Mouse (Mus musculus) liver, embryonic 16.5 days (tissue): ENCODE results near the gene Tectb. TPM values are rescaled to one million over a fixed set of nuclear protein-coding genes. Genes with fewer than 3 reads are reported as not detected.

Source experiments
- ATAC-seq: fragments of 200-750 bp; cut with Nextera tagmentation; 2 replicates; pipeline ENCODE4 v1.8.0; 2017; ENCODE audit warnings: low read depth, mild to moderate bottlenecking, moderate number of reproducible peaks, moderate library complexity
- H3K27ac ChIP-seq: fragments of 300-500 bp; sonication (generic); 2 replicates; pipeline ENCODE4 v1.5.1; 2014; ENCODE audit warnings: mild to moderate bottlenecking, low read length
- H3K27me3 ChIP-seq: fragments of 300-500 bp; sonication (generic); 2 replicates; pipeline ENCODE4 v1.6.1; 2014; ENCODE audit warnings: low read depth, low read length, mixed read lengths; ENCODE audit not compliant: control insufficient read depth, insufficient read depth
- H3K36me3 ChIP-seq: fragments of 300-500 bp; sonication (generic); 2 replicates; pipeline ENCODE4 v1.6.1; 2014; ENCODE audit warnings: mild to moderate bottlenecking; ENCODE audit not compliant: control insufficient read depth, insufficient read depth
- H3K4me1 ChIP-seq: fragments of 300-500 bp; sonication (generic); 2 replicates; pipeline ENCODE4 v1.6.1; 2014; ENCODE audit warnings: low read depth, low read length, mixed read lengths; ENCODE audit not compliant: control insufficient read depth
- H3K4me2 ChIP-seq: fragments of 300-500 bp; sonication (generic); 2 replicates; pipeline ENCODE4 v1.6.1; 2014; ENCODE audit warnings: low read depth, low read length, mixed read lengths
- H3K4me3 ChIP-seq: fragments of 300-500 bp; sonication (generic); 2 replicates; pipeline ENCODE4 v1.5.1; 2014; ENCODE audit warnings: low read depth, mild to moderate bottlenecking, low read length
- H3K9ac ChIP-seq: fragments of 300-500 bp; sonication (generic); 2 replicates; pipeline ENCODE4 v1.6.1; 2014; ENCODE audit warnings: low read depth, low read length
- H3K9me3 ChIP-seq: fragments of 300-500 bp; sonication (generic); replicated peaks from 2 replicates; pipeline ENCODE4 v1.6.1; 2016; ENCODE audit warnings: low read length; ENCODE audit not compliant: control insufficient read depth
- WGBS: fragments of 180-500 bp; shearing (Covaris S2); extraction: QIAGEN DNeasy Blood & Tissue Kit; methylation state at CpG from one replicate; pipeline ENCODE4 v1.1.7; 2014; ENCODE audit not compliant: insufficient replicate concordance; 5-methylcytosine and 5-hydroxymethylcytosine counted together
- polyA plus RNA-seq: library from polyadenylated mRNA; unstranded; fragments of >200 nt; fragmentation: Nextera tagmentation; extraction: Ambion mirVana; gene quantifications from 2 replicates; pipeline ENCODE4 v1.2.1, GENCODE M21; 2015

Gene Tectb
- polyA plus RNA-seq, 1 experiment from 2014 or later, result 0.53 TPM

- Histone ChIP-seq H3K27ac (no peak overlapping the region), H3K9ac (no peak overlapping the region), H3K4me1 (no peaks in the 10 kb centered on the region), H3K4me3 (no peak overlapping the region), H3K9me3 (no peaks in the 10 kb centered on the region), H3K4me2 (no peak overlapping the region), H3K27me3 (no peaks in the 10 kb centered on the region), H3K36me3 (no peaks in the 10 kb centered on the region)
- 71% methylated on average over 8 of the region's 8 CpGs for WGBS
- ATAC-seq, result no peak
Observed at GRCm38 (mm10) chr19:55158606-55159005, 21.9 kb upstream of the Tectb start.

- H3K4me3 ChIP-seq, result no peak overlapping the region
- no peaks in the 10 kb centered on the region for H3K36me3 ChIP-seq
- H3K4me1 ChIP-seq, result no peaks in the 10 kb centered on the region
- no peaks in the 10 kb centered on the region for H3K9me3 ChIP-seq
- no peak overlapping the region for H3K9ac ChIP-seq
- H3K4me2 ChIP-seq, result no peak overlapping the region
- no peak for ATAC-seq
- WGBS, result 58% methylated on average over 6 of the region's 6 CpGs
- no peak overlapping the region for H3K27ac ChIP-seq
- no peaks in the 10 kb centered on the region for H3K27me3 ChIP-seq
Observed at GRCm38 (mm10) chr19:55159826-55160225, 20.7 kb upstream of the Tectb start.

GRCm38 (mm10) chr19:55162271-55162670, 18.3 kb upstream of the Tectb start:
- Histone ChIP-seq H3K27ac (no peak overlapping the region), H3K4me2 (no peak overlapping the region), H3K9ac (no peak overlapping the region), H3K9me3 (no peaks in the 10 kb centered on the region), H3K4me1 (no peaks in the 10 kb centered on the region), H3K27me3 (no peaks in the 10 kb centered on the region), H3K4me3 (no peak overlapping the region), H3K36me3 (no peaks in the 10 kb centered on the region)
- no peak for ATAC-seq
- WGBS, result 58% methylated on average over 4 of the region's 4 CpGs

DNA sequence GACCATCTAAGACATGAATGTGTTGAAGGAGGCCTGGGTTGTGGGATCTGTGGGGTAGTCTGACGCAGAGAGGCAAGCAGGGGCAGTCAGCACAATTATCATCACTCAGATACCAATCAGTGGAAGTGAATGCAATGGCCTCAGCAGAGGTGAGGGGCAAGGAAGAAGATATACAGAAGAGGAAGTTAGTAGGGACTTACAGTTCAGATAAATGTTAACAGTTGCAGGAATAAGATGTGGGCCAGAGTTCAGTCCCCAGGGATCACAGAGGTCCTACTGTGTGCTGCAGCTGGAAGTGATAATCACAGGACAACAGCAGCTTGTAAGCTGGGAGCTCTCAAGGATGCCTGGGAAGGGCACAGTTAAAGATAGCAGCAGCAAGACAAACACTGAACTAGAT, 16.4 kb upstream of the Tectb start:
- 24% methylated on average over 1 of the region's 1 CpGs for WGBS
- no peak overlapping the region for H3K4me3 ChIP-seq
- no peaks in the 10 kb centered on the region for H3K9me3 ChIP-seq
- H3K9ac ChIP-seq, result no peak overlapping the region
- no peaks in the 10 kb centered on the region for H3K4me1 ChIP-seq
- H3K36me3 ChIP-seq, result no peaks in the 10 kb centered on the region
- no peak for ATAC-seq
- H3K4me2 ChIP-seq, result no peak overlapping the region
- H3K27ac ChIP-seq, result no peak overlapping the region
- no peaks in the 10 kb centered on the region for H3K27me3 ChIP-seq

GRCm38 (mm10) chr19:55165183-55165865, 15.2 kb upstream of the Tectb start:
- 47% methylated on average over 1 of the region's 1 CpGs for WGBS

DNA sequence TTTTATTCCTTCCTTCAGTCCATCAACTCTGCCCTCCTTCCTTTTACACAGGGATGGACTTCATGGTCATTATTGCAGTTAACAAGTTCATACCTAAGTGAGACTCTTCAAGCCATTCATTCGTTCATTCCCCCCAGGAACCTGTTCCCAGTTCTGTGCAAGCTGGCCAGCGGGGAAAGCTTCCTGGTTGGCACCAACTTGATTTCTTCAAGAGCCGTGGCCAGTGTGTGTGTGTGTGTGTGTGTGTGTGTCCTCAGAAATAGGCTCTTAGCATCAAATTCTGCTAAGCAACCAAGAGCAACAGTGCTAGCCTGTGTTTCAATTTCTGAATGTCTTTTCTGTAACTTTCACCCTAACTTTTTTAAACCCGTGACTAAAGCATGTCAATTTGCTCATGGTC, 14.6 kb upstream of the Tectb start:
- Histone ChIP-seq H3K4me1 (no peaks in the 10 kb centered on the region), H3K36me3 (no peaks in the 10 kb centered on the region), H3K9me3 (no peaks in the 10 kb centered on the region), H3K4me2 (no peak overlapping the region), H3K9ac (no peak overlapping the region), H3K4me3 (no peak overlapping the region), H3K27me3 (no peaks in the 10 kb centered on the region), H3K27ac (no peak overlapping the region)
- ATAC-seq, result no peak
- 54% methylated on average over 4 of the region's 4 CpGs for WGBS

More at GRCm38 (mm10) chr19:55165183-55165865, 15.2 kb upstream of the Tectb start:
- no peaks in the 10 kb centered on the region for H3K36me3 ChIP-seq
- no peaks in the 10 kb centered on the region for H3K27me3 ChIP-seq
- H3K9me3 ChIP-seq, result no peaks in the 10 kb centered on the region
- no peak overlapping the region for H3K4me2 ChIP-seq
- no peak for ATAC-seq
- no peak overlapping the region for H3K27ac ChIP-seq
- no peak overlapping the region for H3K9ac ChIP-seq
- H3K4me1 ChIP-seq, result no peaks in the 10 kb centered on the region
- H3K4me3 ChIP-seq, result no peak overlapping the region

- Histone ChIP-seq H3K4me2 (no peak overlapping the region), H3K9me3 (no peaks in the 10 kb centered on the region), H3K4me3 (no peak overlapping the region), H3K36me3 (no peaks in the 10 kb centered on the region), H3K27ac (no peak overlapping the region), H3K9ac (no peak overlapping the region), H3K27me3 (no peaks in the 10 kb centered on the region), H3K4me1 (no peaks in the 10 kb centered on the region)
- 74% methylated on average over 2 of the region's 2 CpGs for WGBS
- no peak for ATAC-seq
Observed at GRCm38 (mm10) chr19:55166741-55167140, 13.8 kb upstream of the Tectb start.

DNA sequence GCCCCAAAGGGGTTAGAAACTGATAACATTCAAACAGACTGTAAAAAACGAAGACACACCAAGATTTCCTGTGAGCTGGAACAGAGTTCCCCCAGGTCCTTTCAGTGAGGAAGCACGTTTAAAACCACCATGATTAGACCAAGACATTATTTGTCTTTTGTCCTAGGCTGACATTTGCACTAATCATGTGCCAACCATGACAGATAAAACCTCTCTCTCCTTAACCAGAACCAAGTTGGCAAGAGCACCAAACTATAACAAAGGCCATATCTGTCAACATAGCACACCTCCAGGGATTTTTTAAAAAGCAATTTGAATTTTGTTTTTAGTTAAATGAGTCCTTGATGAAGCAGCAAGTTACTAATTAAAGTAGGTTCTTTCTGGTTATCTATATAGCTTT, 12.8 kb upstream of the Tectb start:
- no peak for ATAC-seq
- Histone ChIP-seq H3K9ac (no peak overlapping the region), H3K4me2 (no peak overlapping the region), H3K9me3 (no peaks in the 10 kb centered on the region), H3K4me3 (no peak overlapping the region), H3K27ac (no peak overlapping the region), H3K36me3 (no peaks in the 10 kb centered on the region), H3K4me1 (no peaks in the 10 kb centered on the region), H3K27me3 (no peaks in the 10 kb centered on the region)
- 24% methylated on average over 2 of the region's 2 CpGs for WGBS

DNA sequence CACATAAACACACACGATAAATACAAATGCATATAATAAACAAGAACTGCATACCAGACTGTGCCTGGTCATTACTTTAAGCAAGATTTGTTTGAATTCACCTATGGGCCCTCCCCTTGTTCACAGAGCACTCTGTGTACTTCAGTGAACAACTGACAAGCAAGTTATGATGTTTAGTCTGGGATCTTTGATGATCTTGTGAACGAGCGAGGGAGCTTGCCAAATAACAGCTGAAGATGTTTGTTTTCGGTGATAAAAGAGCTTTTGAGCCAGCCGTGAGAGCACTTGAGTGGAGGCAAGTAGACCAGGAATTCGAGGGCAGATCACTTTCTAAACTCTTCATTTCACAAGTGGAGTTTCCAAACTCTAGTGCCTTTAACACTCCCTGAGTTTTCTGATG, 12.2 kb upstream of the Tectb start:
- no peak overlapping the region for H3K4me2 ChIP-seq
- H3K27me3 ChIP-seq, result no peaks in the 10 kb centered on the region
- no peaks in the 10 kb centered on the region for H3K9me3 ChIP-seq
- ATAC-seq, result no peak
- H3K4me1 ChIP-seq, result no peaks in the 10 kb centered on the region
- H3K9ac ChIP-seq, result no peak overlapping the region
- no peak overlapping the region for H3K27ac ChIP-seq
- no peak overlapping the region for H3K4me3 ChIP-seq
- no peaks in the 10 kb centered on the region for H3K36me3 ChIP-seq
- WGBS, result 59% methylated on average over 6 of the region's 6 CpGs
